Mouse (Mus musculus) neural tube, embryonic 11.5 days (tissue): ENCODE data around the gene Trpc5. TPM values are rescaled to one million over a fixed set of nuclear protein-coding genes. Genes with fewer than 3 reads are reported as not detected.

Experiments used
- ATAC-seq: fragments of 200-750 bp; cut with Nextera tagmentation; 2 replicates; pipeline ENCODE4 v1.8.0; 2017; ENCODE audit warnings: moderate number of reproducible peaks, mild to moderate bottlenecking, moderate TSS enrichment, moderate library complexity; ENCODE audit not compliant: insufficient read depth, low FRiP score, low TSS enrichment
- DNase-seq: peaks from one replicate; pipeline ENCODE4 v3.0.0-alpha.2; 2015; ENCODE audit warnings: low spot score
- H3K27ac ChIP-seq: fragments of 300-500 bp; sonication (generic); 2 replicates; pipeline ENCODE4 v1.5.1; 2014; ENCODE audit warnings: low read depth, mild to moderate bottlenecking, low read length
- H3K27me3 ChIP-seq: fragments of 300-500 bp; sonication (generic); 2 replicates; pipeline ENCODE4 v1.6.1; 2014; ENCODE audit warnings: mild to moderate bottlenecking, low read length, mixed read lengths; ENCODE audit not compliant: control insufficient read depth, insufficient read depth
- H3K36me3 ChIP-seq: fragments of 300-500 bp; sonication (generic); 2 replicates; pipeline ENCODE4 v1.6.1; 2014; ENCODE audit warnings: mild to moderate bottlenecking, low read length, moderate library complexity, mixed read lengths; ENCODE audit not compliant: control insufficient read depth, insufficient read depth
- H3K4me1 ChIP-seq: fragments of 300-500 bp; sonication (generic); 2 replicates; pipeline ENCODE4 v1.6.1; 2014; ENCODE audit warnings: low read length, mixed read lengths; ENCODE audit not compliant: control insufficient read depth, insufficient read depth
- H3K4me2 ChIP-seq: fragments of 300-500 bp; sonication (generic); 2 replicates; pipeline ENCODE4 v1.6.1; 2014; ENCODE audit warnings: low read depth, mild to moderate bottlenecking, moderate library complexity
- H3K4me3 ChIP-seq: fragments of 300-500 bp; sonication (generic); 2 replicates; pipeline ENCODE4 v1.5.1; 2014; ENCODE audit warnings: low read depth, low read length
- H3K9ac ChIP-seq: fragments of 300-500 bp; sonication (generic); 2 replicates; pipeline ENCODE4 v1.6.1; 2014; ENCODE audit warnings: mild to moderate bottlenecking, low read length
- H3K9me3 ChIP-seq: fragments of 300-500 bp; sonication (generic); 2 replicates; pipeline ENCODE4 v1.6.1; 2016; ENCODE audit warnings: low read length; ENCODE audit not compliant: control insufficient read depth
- WGBS: fragments of 180-500 bp; shearing (Covaris S2); extraction: QIAGEN DNeasy Blood & Tissue Kit; methylation state at CpG from one replicate; pipeline ENCODE4 v1.1.7; 2014; 5-methylcytosine and 5-hydroxymethylcytosine counted together
- polyA plus RNA-seq: library from polyadenylated mRNA; unstranded; fragments of >200 nt; fragmentation: Nextera tagmentation; extraction: Ambion mirVana; gene quantifications from 2 replicates; pipeline ENCODE4 v1.2.1, GENCODE M21; 2014

The Trpc5 gene
- polyA plus RNA-seq, 1 experiment from 2014 or later, result 0.28 TPM

GRCm38 (mm10) chrX:144644756-144645155, 43.2 kb downstream of the Trpc5 start:
- ATAC-seq (no peak), DNase-seq (no peak)
- Histone ChIP-seq H3K4me3 (no peak overlapping the region), H3K4me2 (no peak overlapping the region), H3K36me3 (no peaks in the 10 kb centered on the region), H3K4me1 (no peaks in the 10 kb centered on the region), H3K9me3 (no peaks in the 10 kb centered on the region), H3K27ac (no peak overlapping the region), H3K27me3 (no peaks in the 10 kb centered on the region), H3K9ac (no peak overlapping the region)
- WGBS, result 78% methylated on average over 2 of the region's 3 CpGs

GRCm38 (mm10) chrX:144612753-144613152, 75.2 kb downstream of the Trpc5 start:
- Histone ChIP-seq H3K27me3 (no peaks in the 10 kb centered on the region), H3K9ac (no peak overlapping the region), H3K27ac (no peak overlapping the region), H3K9me3 (no peaks in the 10 kb centered on the region), H3K4me2 (no peak overlapping the region), H3K36me3 (no peaks in the 10 kb centered on the region), H3K4me1 (no peaks in the 10 kb centered on the region), H3K4me3 (no peak overlapping the region)
- DNase-seq (no peak), ATAC-seq (no peak)
- 78% methylated on average over 4 of the region's 4 CpGs for WGBS

GRCm38 (mm10) chrX:144536431-144536830, 151.5 kb downstream of the Trpc5 start:
- no peak for DNase-seq
- Histone ChIP-seq H3K9ac (no peak overlapping the region), H3K27me3 (no peaks in the 10 kb centered on the region), H3K9me3 (no peaks in the 10 kb centered on the region), H3K4me2 (no peak overlapping the region), H3K4me3 (no peak overlapping the region), H3K4me1 (no peaks in the 10 kb centered on the region), H3K36me3 (no peaks in the 10 kb centered on the region), H3K27ac (no peak overlapping the region)
- 91% methylated on average over 1 of the region's 1 CpGs for WGBS
- ATAC-seq, result no peak

GRCm38 (mm10) chrX:144526042-144526441, 161.9 kb downstream of the Trpc5 start:
- 85% methylated on average over 7 of the region's 7 CpGs for WGBS
- DNase-seq, result no peak
- no peaks in the 10 kb centered on the region for H3K4me1 ChIP-seq
- no peaks in the 10 kb centered on the region for H3K9me3 ChIP-seq
- no peaks in the 10 kb centered on the region for H3K27me3 ChIP-seq
- H3K27ac ChIP-seq, result no peak overlapping the region
- no peak overlapping the region for H3K4me3 ChIP-seq
- no peaks in the 10 kb centered on the region for H3K36me3 ChIP-seq
- H3K4me2 ChIP-seq, result no peak overlapping the region
- no peak for ATAC-seq
- H3K9ac ChIP-seq, result no peak overlapping the region

DNA sequence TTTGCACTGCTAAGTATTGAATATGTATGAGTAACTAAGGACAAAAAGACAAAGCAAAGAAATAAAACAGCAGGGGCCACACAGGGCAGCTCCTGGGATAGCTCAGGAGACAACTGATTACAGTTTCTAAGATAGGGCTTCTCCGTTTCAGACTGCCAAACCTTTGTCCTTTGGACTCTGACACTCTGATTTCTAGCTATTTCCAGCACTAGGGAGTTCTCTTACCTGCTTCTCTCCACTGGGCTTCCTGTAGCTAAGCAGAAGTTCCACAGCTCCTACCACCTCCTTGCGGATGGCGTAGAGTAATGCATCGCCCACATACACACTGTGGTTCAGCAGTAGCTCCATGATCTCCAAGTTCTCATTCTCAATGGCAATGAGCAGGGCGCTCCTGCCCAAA, 164.7 kb downstream of the Trpc5 start:
- Histone ChIP-seq H3K36me3 (no peaks in the 10 kb centered on the region), H3K27me3 (no peaks in the 10 kb centered on the region), H3K27ac (no peak overlapping the region), H3K4me1 (no peaks in the 10 kb centered on the region), H3K9me3 (no peaks in the 10 kb centered on the region), H3K4me3 (no peak overlapping the region), H3K4me2 (no peak overlapping the region), H3K9ac (no peak overlapping the region)
- 84% methylated on average over 5 of the region's 5 CpGs for WGBS
- no peak for DNase-seq
- no peak for ATAC-seq

DNA sequence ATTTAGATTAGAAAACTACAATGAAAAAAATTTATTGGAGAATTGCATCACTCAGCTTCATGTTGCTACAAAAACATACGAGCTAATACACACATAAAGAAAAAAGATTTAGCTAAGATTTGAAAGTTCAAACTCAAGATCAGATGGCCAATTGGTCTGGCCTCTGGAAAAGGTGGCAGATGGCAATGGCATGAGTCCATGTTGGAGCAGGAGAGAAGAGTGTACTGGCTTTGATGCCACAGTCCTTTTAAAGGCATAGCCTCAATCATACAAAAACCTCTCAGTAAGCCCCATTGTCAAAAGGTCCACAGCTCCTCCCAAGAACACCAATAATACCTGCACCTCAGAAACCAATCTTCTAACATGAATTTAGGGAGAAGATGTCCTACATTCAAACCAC, 196.6 kb downstream of the Trpc5 start:
- H3K4me1 ChIP-seq, result no peaks in the 10 kb centered on the region
- H3K4me3 ChIP-seq, result no peak overlapping the region
- no peaks in the 10 kb centered on the region for H3K36me3 ChIP-seq
- no peak overlapping the region for H3K9ac ChIP-seq
- 87% methylated on average over 1 of the region's 1 CpGs for WGBS
- no peak for ATAC-seq
- DNase-seq, result no peak
- no peak overlapping the region for H3K4me2 ChIP-seq
- no peak overlapping the region for H3K27ac ChIP-seq
- H3K9me3 ChIP-seq, result no peaks in the 10 kb centered on the region
- H3K27me3 ChIP-seq, result no peaks in the 10 kb centered on the region

DNA sequence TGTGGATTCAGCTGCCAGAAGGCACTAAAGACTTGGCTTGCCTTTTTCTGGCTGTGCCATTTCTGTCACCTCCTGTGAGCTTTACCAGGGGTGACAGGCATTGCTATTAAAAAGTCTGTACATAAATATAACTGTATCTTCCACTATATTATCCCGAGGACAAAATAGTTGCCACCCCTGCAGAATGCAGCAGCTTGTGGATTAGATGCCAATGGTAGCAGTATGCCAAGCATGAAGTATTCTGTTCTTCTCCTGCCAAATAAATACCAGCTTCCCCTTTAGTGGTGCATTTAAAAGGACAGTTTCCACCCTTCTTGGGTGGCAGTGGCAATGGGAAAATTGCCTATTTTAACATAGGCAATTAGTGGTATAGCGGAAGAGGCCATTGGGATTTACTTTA, 223.6 kb downstream of the Trpc5 start:
- H3K4me3 ChIP-seq, result no peak overlapping the region
- no peak overlapping the region for H3K27ac ChIP-seq
- no peak overlapping the region for H3K4me2 ChIP-seq
- H3K9me3 ChIP-seq, result no peaks in the 10 kb centered on the region
- DNase-seq (no peak), ATAC-seq (no peak)
- H3K9ac ChIP-seq, result no peak overlapping the region
- H3K36me3 ChIP-seq, result no peaks in the 10 kb centered on the region
- H3K4me1 ChIP-seq, result no peaks in the 10 kb centered on the region
- no peaks in the 10 kb centered on the region for H3K27me3 ChIP-seq
- WGBS, result 89% methylated on average over 2 of the region's 2 CpGs

- Histone ChIP-seq H3K27me3 (no peaks in the 10 kb centered on the region), H3K4me3 (no peak within 1 kb of the TSS), H3K36me3 (no peaks in the 10 kb centered on the region), H3K9ac (no peak within 1 kb of the TSS), H3K4me2 (no peak within 1 kb of the TSS), H3K9me3 (no peaks in the 10 kb centered on the region), H3K4me1 (no peaks in the 10 kb centered on the region), H3K27ac (no peak within 1 kb of the TSS)
- DNase-seq (no peak), ATAC-seq (no peak)
- WGBS, result 80% methylated on average over 5 of the region's 5 CpGs
Measured at GRCm38 (mm10) chrX:144456281-144456680, 231.7 kb downstream of the Trpc5 start, which contains the start of gene Trpc5os. Gene Trpc5os, plus strand, starts transcription at chrX:144456581.

DNA sequence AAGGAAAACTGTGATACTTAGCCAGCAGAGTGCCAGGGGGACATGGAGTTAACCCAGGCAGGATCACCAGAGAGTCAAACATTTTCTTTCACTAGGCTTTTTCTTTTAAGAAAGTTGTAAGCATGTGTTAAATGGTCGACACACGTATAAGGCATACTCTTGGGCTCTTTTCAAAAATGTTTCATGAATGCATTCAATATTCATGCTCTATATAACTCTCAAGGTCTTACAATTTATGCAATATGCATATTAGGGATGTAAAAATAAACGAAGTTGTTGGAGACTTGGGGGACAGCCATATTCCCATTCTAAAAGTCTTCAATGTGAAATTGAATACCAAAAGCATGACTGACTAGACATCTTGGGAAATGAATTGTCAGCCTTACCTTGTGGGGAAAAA, 264.1 kb downstream of the Trpc5 start:
- Histone ChIP-seq H3K4me1 (no peaks in the 10 kb centered on the region), H3K9ac (no peak overlapping the region), H3K36me3 (no peaks in the 10 kb centered on the region), H3K4me3 (no peak overlapping the region), H3K27ac (no peak overlapping the region), H3K9me3 (no peaks in the 10 kb centered on the region), H3K27me3 (no peaks in the 10 kb centered on the region), H3K4me2 (no peak overlapping the region)
- ATAC-seq (no peak), DNase-seq (no peak)
- 87% methylated on average over 3 of the region's 3 CpGs for WGBS
